Mouse (Mus musculus): ENCODE measurements around the gene Tmem63c.

The Tmem63c gene

GRCm38 (mm10) chr12:87132210-87132609 is 111.1 kb downstream of the Tmem63c start:
- DNase-seq (ENCODE audit: low spot score in 2 of 2) = no peak

- no peak for DNase-seq (ENCODE audit: low spot score in 2 of 2)
Observed at GRCm38 (mm10) chr12:87132784-87133183, 111.6 kb downstream of the Tmem63c start.

GRCm38 (mm10) chr12:87137439-87138341 is 116.5 kb downstream of the Tmem63c start:
- DNase-seq (ENCODE audit: low spot score in 2 of 2) = no peak

- DNase-seq (ENCODE audit: low spot score in 2 of 2) = no peak
Observed at GRCm38 (mm10) chr12:87138342-87138701, 117.2 kb downstream of the Tmem63c start.

- no peak for DNase-seq (ENCODE audit: low spot score in 2 of 2)
Observed at GRCm38 (mm10) chr12:87138768-87139167, 117.6 kb downstream of the Tmem63c start.
